ENCODE assay signal across 19 mouse cellular contexts in genomic region chrX:129329441-129329840, GRCm38 (mm10).
A peak's percentile ranks its signal among the peaks of the same experiment; 100 is the strongest.
DNase-seq lines count a peak whose midpoint lies in the region; ATAC-seq and TF ChIP-seq lines count a peak whose summit lies in the region.
"Had no signal": no experiment of that assay in that cellular context is flagged by ENCODE, and none has a peak within 500 bp of the region (broad histone marks: within the 10 kb centered on the region; RNA-seq: fewer than 3 reads in every experiment).

No protein-coding gene starts in this region.

- no peaks in the 10 kb centered on the region for H3K4me1 ChIP-seq in heart, adult 2 months (ENCODE audit: control insufficient read depth, insufficient read depth, low read length)
- H3K4me1 ChIP-seq: embryonic facial prominence, embryonic 10.5 days; embryonic facial prominence, embryonic 12.5 days; forebrain, embryonic 13.5 days; forebrain, embryonic 15.5 days had no signal

- intact Hi-C loops in heart, adult 2 months (cut with DNase I), result no loop called here
- intact Hi-C loops in heart, postnatal 14 days (cut with DNase I), result no loop called here

- H3K27me3 ChIP-seq in heart, adult 2 months (ENCODE audit: control insufficient read depth, insufficient read depth, low read length), result no peaks in the 10 kb centered on the region
- H3K27me3 ChIP-seq: embryonic facial prominence, embryonic 12.5 days; forebrain, embryonic 13.5 days; forebrain, embryonic 15.5 days had no signal

- ATAC-seq in CD4-positive, CD25-positive, alpha-beta regulatory T cell, adult 4 months, result peak; percentile 53
- ATAC-seq: forebrain, embryonic 13.5 days; forebrain, embryonic 15.5 days; forebrain, postnatal 0 days had no signal

- no peak overlapping the region for H3K4me3 ChIP-seq in heart, adult 2 months
- H3K4me3 ChIP-seq: embryonic facial prominence, embryonic 10.5 days; embryonic facial prominence, embryonic 12.5 days; forebrain, embryonic 13.5 days; forebrain, embryonic 15.5 days had no signal

- WGBS in heart, adult 2 months, result 26% methylated on average over 1 of the region's 1 CpGs

- no peaks in the 10 kb centered on the region for H3K79me2 ChIP-seq in heart, adult 2 months (replicated peaks; ENCODE audit: control insufficient read depth, insufficient read depth, low read length)

- no peak for DNase-seq in heart, adult 2 months
- no peak for DNase-seq in heart, postnatal 14 days
- DNase-seq in 416B (ENCODE audit: low read depth), result peak; percentile 66
- no peak for DNase-seq in thymus, postnatal 36 days
- DNase-seq in neural tube, embryonic 10.5 days (ENCODE audit: extremely low spot score, low spot score), result no peak
- DNase-seq: adrenal gland, adult 2 months; adrenal gland, postnatal 10 days; adrenal gland, postnatal 25 days; cerebellum, adult 11 months; cerebellum, adult 18-20 months; cerebellum, adult 8-10 months; cerebellum, adult 9-11 months; cerebellum, postnatal 25 days; forebrain, postnatal 0 days had no signal

- H3K27ac ChIP-seq in heart, adult 2 months, result peak overlapping the region; percentile 38; the same call in 1 of the 2 replicates
- H3K27ac ChIP-seq: embryonic facial prominence, embryonic 10.5 days; embryonic facial prominence, embryonic 12.5 days; forebrain, embryonic 13.5 days; forebrain, embryonic 15.5 days had no signal

- TF ChIP-seq POLR2A in heart, adult 2 months (IDR thresholded peaks at IDR 0.05; ENCODE audit: insufficient read depth, low read depth, low read length), result no peak

- no peak overlapping the region for H3K9ac ChIP-seq in heart, adult 2 months (ENCODE audit: low read depth, low read length)
- H3K9ac ChIP-seq: embryonic facial prominence, embryonic 12.5 days; forebrain, embryonic 13.5 days; forebrain, embryonic 15.5 days; forebrain, postnatal 0 days had no signal

- no peak for TF ChIP-seq CTCF in heart, adult 2 months (IDR thresholded peaks at IDR 0.05)

- no peaks in the 10 kb centered on the region for H3K36me3 ChIP-seq in heart, adult 2 months (ENCODE audit: control insufficient read depth, insufficient read depth, low read length)
- H3K36me3 ChIP-seq: embryonic facial prominence, embryonic 10.5 days; embryonic facial prominence, embryonic 12.5 days; forebrain, embryonic 15.5 days had no signal

- no peak for TF ChIP-seq EP300 in heart, adult 2 months (IDR thresholded peaks at IDR 0.05; ENCODE audit: insufficient read depth, low read depth, low read length)
